Mouse (Mus musculus): ENCODE results near the gene Map9. TPM values are rescaled to one million over a fixed set of nuclear protein-coding genes. Genes with fewer than 3 reads are reported as not detected.
"Not testable (repeated sequence)": the region's sequence is repeated elsewhere in the genome, so short reads cannot be mapped to it uniquely, and the experiment has no call there.

Map9 gene
- polyA plus RNA-seq, 1 experiment, result not detected

DNA sequence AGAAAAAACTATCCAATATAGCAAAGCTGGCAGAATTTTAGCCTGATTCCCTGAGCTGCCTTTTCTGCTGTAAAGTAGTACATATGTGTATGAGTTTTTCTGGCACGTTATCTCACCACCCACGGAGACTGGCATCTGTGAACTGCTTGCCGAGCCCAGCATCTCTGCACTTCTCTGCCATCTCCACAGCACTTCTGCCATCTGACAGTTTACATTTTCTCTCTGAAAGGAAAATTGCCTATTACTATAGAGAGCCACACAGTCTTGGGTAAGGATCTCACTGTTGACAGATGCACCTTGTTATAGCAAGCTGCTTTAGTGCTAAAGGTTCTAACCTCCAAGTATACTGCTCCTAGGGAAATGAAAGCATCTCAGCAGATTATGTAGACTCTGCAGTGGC is 48.5 kb downstream of the Map9 start:
- TF ChIP-seq POLR2A (IDR thresholded peaks at IDR 0.05; ENCODE audit: borderline replicate concordance, low read depth, low read length), result no peak
- TF ChIP-seq CTCF (IDR thresholded peaks at IDR 0.05; ENCODE audit: low read depth, low read length), result no peak
- no peaks in the 10 kb centered on the region for H3K4me1 ChIP-seq (ENCODE audit: control insufficient read depth, insufficient read depth, low read length)

DNA sequence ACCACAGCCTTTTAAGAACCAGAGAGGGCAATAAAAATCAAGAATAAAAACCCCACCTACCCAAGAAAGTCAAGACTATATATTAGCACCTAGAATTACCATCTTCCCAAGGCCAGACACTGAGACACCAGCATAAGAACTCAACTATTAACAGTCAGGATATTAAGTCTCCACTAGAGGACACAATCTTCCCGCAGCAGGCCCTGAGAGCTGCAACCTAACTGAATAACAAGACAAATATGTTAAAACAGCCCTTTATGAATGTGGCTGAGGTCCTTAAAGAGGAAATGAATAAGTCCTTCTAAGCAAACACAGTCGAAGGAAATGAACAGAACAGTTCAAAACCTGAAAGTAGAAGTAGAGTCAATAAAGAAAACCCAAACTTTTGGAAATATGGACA is 49.6 kb downstream of the Map9 start:
- no peak overlapping the region for H3K27ac ChIP-seq (ENCODE audit: insufficient read depth, low read depth, low read length)
- no peak overlapping the region for H3K4me3 ChIP-seq (ENCODE audit: insufficient read depth, low read length)
- TF ChIP-seq CTCF (IDR thresholded peaks at IDR 0.05; ENCODE audit: low read depth, low read length) (no peak), POLR2A (IDR thresholded peaks at IDR 0.05; ENCODE audit: borderline replicate concordance, low read depth, low read length) (no peak)
- H3K4me1 ChIP-seq (ENCODE audit: control insufficient read depth, insufficient read depth, low read length), result no peaks in the 10 kb centered on the region

More for the DNA sequence above, 48.5 kb downstream of the Map9 start:
- H3K4me3 ChIP-seq (ENCODE audit: insufficient read depth, low read length), result no peak overlapping the region
- H3K27ac ChIP-seq (ENCODE audit: insufficient read depth, low read depth, low read length), result no peak overlapping the region

DNA sequence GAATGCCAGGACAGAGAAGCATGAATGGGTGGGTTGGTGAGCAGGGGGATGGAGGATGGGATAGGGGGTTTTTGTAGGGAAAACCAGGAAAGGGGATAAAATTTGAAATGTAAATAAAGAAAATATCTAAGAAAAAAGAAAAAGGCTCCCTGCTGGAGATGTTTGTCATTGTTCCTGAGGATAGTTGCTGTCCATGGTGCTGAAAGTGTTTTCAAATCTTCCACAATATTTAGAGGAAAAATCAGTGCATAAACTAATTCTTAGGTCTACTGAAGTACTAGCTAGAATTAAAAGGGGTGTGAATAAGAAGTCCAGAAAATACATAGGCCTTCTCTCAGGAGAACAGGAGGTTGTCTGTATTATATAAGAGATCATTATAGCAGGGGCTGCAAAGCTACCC is 54.6 kb downstream of the Map9 start:
- TF ChIP-seq CTCF (IDR thresholded peaks at IDR 0.05; ENCODE audit: low read depth, low read length) (no peak), POLR2A (IDR thresholded peaks at IDR 0.05; ENCODE audit: borderline replicate concordance, low read depth, low read length) (no peak)
- Histone ChIP-seq H3K27ac (ENCODE audit: insufficient read depth, low read depth, low read length) (no peak overlapping the region), H3K4me3 (ENCODE audit: insufficient read depth, low read length) (no peak overlapping the region), H3K4me1 (ENCODE audit: control insufficient read depth, insufficient read depth, low read length) (no peaks in the 10 kb centered on the region)

DNA sequence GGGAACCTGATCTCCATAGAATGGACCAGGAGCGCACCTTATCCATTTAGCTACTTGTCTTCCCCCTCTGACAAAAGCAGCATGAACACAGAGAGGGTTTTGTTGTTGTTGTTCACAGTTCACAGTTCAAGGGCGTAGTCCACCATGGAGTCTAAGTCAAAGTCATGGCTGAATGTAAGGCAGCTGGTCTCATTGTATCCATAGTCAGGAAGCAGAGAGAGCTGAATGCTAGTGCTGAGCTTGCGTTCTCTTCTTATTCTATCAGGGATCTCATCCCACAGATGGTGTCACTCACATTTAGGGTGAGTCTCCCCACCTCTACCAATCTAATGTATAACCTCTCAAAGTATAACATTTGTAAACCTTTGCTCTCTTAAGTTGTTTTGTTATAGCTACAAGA is 60.1 kb downstream of the Map9 start:
- TF ChIP-seq POLR2A (IDR thresholded peaks at IDR 0.05; ENCODE audit: borderline replicate concordance, low read depth, low read length) (no peak), CTCF (IDR thresholded peaks at IDR 0.05; ENCODE audit: low read depth, low read length) (no peak)
- Histone ChIP-seq H3K4me3 (ENCODE audit: insufficient read depth, low read length) (no peak overlapping the region), H3K4me1 (ENCODE audit: control insufficient read depth, insufficient read depth, low read length) (no peaks in the 10 kb centered on the region), H3K27ac (ENCODE audit: insufficient read depth, low read depth, low read length) (no peak overlapping the region)

DNA sequence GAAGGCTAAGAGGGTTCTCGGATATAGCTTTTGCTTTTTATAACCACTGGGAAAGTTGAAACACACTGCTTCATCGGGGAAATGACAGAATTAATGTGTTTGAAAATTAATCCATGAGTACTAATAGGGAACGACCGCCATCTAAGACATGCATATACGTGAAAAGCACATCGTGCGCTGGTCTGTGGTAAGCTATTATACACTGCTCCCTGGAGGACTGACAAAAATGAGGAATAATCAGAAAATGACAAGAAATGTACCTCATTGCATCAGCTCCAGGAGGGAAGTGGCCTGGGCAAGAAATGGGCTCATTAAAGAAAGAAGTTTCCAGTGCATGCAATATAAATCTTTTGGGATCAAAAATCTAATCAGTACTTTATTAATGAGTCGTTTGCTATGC is 77.5 kb downstream of the Map9 start:
- Histone ChIP-seq H3K27ac (ENCODE audit: insufficient read depth, low read depth, low read length) (no peak overlapping the region), H3K4me1 (ENCODE audit: control insufficient read depth, insufficient read depth, low read length) (no peaks in the 10 kb centered on the region), H3K4me3 (ENCODE audit: insufficient read depth, low read length) (no peak overlapping the region)
- TF ChIP-seq POLR2A (IDR thresholded peaks at IDR 0.05; ENCODE audit: borderline replicate concordance, low read depth, low read length) (no peak), CTCF (IDR thresholded peaks at IDR 0.05; ENCODE audit: low read depth, low read length) (no peak)

DNA sequence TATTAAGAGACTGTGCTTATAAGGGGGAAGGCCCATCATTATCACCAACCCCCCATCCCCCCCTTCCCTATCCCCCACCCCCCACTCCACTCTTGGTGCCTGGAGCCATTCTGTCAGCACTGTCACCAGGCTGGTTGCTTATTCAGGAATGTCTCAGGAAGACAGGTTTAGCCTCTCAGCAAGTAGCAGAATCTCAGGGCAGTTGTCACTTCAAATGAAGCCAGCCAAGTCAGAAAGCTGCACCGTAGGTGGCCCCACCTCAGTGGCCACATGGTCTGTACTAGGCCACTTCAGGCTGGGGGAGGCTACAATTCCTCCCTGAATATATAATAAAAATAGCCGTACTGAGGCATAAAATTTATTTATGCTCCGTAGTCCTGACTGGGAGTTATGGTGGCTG is 83.1 kb downstream of the Map9 start:
- TF ChIP-seq POLR2A (IDR thresholded peaks at IDR 0.05; ENCODE audit: borderline replicate concordance, low read depth, low read length) (no peak), CTCF (IDR thresholded peaks at IDR 0.05; ENCODE audit: low read depth, low read length) (no peak)
- no peak overlapping the region for H3K4me3 ChIP-seq (ENCODE audit: insufficient read depth, low read length)
- H3K4me1 ChIP-seq (ENCODE audit: control insufficient read depth, insufficient read depth, low read length), result no peaks in the 10 kb centered on the region
- no peak overlapping the region for H3K27ac ChIP-seq (ENCODE audit: insufficient read depth, low read depth, low read length)

DNA sequence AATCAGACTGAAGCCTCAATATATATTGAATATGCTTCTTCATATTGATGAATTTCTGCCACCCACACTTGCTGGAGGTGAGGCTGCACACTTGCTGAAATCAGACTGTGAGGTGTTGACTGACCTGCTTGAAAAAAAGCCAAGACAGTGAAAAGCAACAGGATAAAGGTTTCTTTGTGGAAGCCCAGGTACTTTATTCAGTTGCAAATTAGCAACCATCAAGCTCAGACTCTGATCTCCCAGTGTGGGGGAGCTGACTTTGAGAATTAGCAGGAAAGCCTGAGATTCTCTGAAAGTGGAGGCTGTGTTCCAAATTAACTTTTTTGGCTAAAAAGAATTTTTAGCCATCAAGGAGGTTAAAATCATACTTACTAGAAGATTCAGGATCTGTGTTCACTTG is 83.8 kb downstream of the Map9 start:
- not testable (repeated sequence) for H3K27ac ChIP-seq (ENCODE audit: insufficient read depth, low read depth, low read length); H3K4me3 ChIP-seq (ENCODE audit: insufficient read depth, low read length); H3K4me1 ChIP-seq (ENCODE audit: control insufficient read depth, insufficient read depth, low read length)

Other genes starting within 250 kb of the Map9 start
- not detected in 2 replicates for gene Gucy1a1, start 212.3 kb upstream of the Map9 start, polyA plus RNA-seq (2012; ENCODE audit: insufficient read depth, insufficient read length, missing spikeins)
- not detected in 2 replicates for gene Npy2r, start 190.0 kb downstream of the Map9 start, polyA plus RNA-seq (2012; ENCODE audit: insufficient read depth, insufficient read length, missing spikeins)

All from bone marrow macrophage, adult 2 months (primary cell).